Mouse (Mus musculus): ENCODE measurements around the gene Tpo.

The Tpo gene

GRCm38 (mm10) chr12:30132524-30132923, at the start of gene Tpo:
Tpo (minus strand) TSS chr12:30132624.
- no peak for DNase-seq (ENCODE audit: low read depth, low spot score)

- no peak for DNase-seq (ENCODE audit: low read depth, low spot score)
Measured at GRCm38 (mm10) chr12:30181721-30182120, 49.3 kb upstream of the Tpo start.

GRCm38 (mm10) chr12:30179623-30180022, 47.2 kb upstream of the Tpo start:
- no peak for DNase-seq (ENCODE audit: low read depth, low spot score)

GRCm38 (mm10) chr12:30177966-30178365, 45.5 kb upstream of the Tpo start:
- DNase-seq (ENCODE audit: low read depth, low spot score): no peak

GRCm38 (mm10) chr12:30177529-30177928, 45.1 kb upstream of the Tpo start:
- DNase-seq (ENCODE audit: low read depth, low spot score): no peak

- no peak for DNase-seq (ENCODE audit: low read depth, low spot score)
Measured at GRCm38 (mm10) chr12:30168491-30168890, 36.1 kb upstream of the Tpo start.

GRCm38 (mm10) chr12:30164538-30164937, 32.1 kb upstream of the Tpo start:
- no peak for DNase-seq (ENCODE audit: low read depth, low spot score)

- DNase-seq (ENCODE audit: low read depth, low spot score): no peak
Measured at GRCm38 (mm10) chr12:30164005-30164404, 31.6 kb upstream of the Tpo start.

GRCm38 (mm10) chr12:30161731-30162406, 29.4 kb upstream of the Tpo start:
- DNase-seq (ENCODE audit: low read depth, low spot score): no peak

GRCm38 (mm10) chr12:30160475-30160874, 28.1 kb upstream of the Tpo start:
- DNase-seq (ENCODE audit: low read depth, low spot score): no peak

- DNase-seq (ENCODE audit: low read depth, low spot score): no peak
Measured at GRCm38 (mm10) chr12:30159788-30160187, 27.4 kb upstream of the Tpo start.

GRCm38 (mm10) chr12:30154079-30154673, 21.8 kb upstream of the Tpo start:
- DNase-seq (ENCODE audit: low read depth, low spot score): no peak

- DNase-seq (ENCODE audit: low read depth, low spot score): peak; percentile 67
Measured at GRCm38 (mm10) chr12:30142085-30142484, 9.7 kb upstream of the Tpo start.

GRCm38 (mm10) chr12:30129411-30129716, 3.1 kb downstream of the Tpo start:
- no peak for DNase-seq (ENCODE audit: low read depth, low spot score)

GRCm38 (mm10) chr12:30128561-30129410, 3.6 kb downstream of the Tpo start:
- DNase-seq (ENCODE audit: low read depth, low spot score): peak; percentile 70

- DNase-seq (ENCODE audit: low read depth, low spot score): no peak
Measured at GRCm38 (mm10) chr12:30122347-30122746, 10.1 kb downstream of the Tpo start.

GRCm38 (mm10) chr12:30112271-30112670, 20.2 kb downstream of the Tpo start:
- DNase-seq (ENCODE audit: low read depth, low spot score): no peak

- no peak for DNase-seq (ENCODE audit: low read depth, low spot score)
Measured at GRCm38 (mm10) chr12:30109646-30110605, 22.5 kb downstream of the Tpo start.

GRCm38 (mm10) chr12:30102891-30103565, 29.4 kb downstream of the Tpo start:
- no peak for DNase-seq (ENCODE audit: low read depth, low spot score)

- DNase-seq (ENCODE audit: low read depth, low spot score): no peak
Measured at GRCm38 (mm10) chr12:30092081-30092480, 40.3 kb downstream of the Tpo start.

GRCm38 (mm10) chr12:30083971-30084370, 48.5 kb downstream of the Tpo start:
- DNase-seq (ENCODE audit: low read depth, low spot score): no peak
